Mouse (Mus musculus) c-Kit-positive CD71-negative TER-119-negative erythroid progenitor cells, embryonic 14.5 days (primary cell): Measurements from ENCODE around the gene Parvg.
A peak's percentile ranks its signal among the peaks of the same experiment; 100 is the strongest.
"Not testable (repeated sequence)": the region's sequence is repeated elsewhere in the genome, so short reads cannot be mapped to it uniquely, and the experiment has no call there.

Experiments
- DNase-seq: peaks from one replicate; pipeline ENCODE4 v3.0.0-alpha.2; 2013; ENCODE audit warnings: low read depth

The Parvg gene

DNA sequence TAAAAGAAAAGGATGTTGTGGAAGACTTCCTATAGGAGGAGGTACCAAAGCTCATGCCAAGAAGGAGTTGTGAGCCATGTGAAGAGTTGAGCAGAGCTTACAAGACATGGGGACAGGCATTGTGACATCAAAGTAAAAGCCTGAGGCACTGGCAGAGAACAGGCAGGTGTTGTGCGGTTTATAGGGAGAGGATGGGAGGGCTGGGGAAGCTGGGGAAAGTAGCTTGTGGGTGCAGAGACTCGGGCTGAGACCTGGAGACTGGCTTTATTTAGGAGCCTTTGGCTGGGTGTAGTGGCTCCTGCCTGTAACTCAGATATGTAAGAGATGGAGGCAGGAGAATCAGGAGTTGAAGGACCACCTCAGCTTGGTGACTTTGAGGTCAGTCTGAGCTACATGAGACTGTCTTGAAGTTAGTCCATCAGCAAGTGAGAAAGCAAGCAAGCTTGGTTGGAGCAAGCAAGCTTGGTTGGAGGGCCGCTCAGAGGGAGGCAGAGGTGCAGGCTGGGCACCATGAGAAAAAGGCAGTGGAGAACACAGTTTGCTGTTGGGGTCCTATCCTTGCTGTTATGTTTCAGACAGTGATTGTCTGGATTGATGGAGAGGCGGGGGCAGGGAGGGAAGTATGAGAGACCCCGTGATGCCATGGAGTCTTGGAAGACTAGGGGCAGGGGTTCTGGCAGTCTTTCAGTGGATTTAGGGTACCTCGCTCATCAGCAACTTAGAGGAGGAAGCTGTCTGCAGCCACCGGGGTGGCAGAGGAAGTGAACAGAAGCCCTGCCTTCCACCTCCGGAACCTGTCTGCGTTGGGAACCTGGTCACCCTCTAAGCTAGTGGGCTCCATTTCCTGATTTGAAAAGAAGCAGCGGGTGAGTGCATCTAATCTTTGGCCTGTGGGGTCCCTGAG, at the start of gene Parvg:
Parvg (plus strand) TSS at position 61 of the 904 bp plus-strand sequence.
- DNase-seq, result no peak

DNA sequence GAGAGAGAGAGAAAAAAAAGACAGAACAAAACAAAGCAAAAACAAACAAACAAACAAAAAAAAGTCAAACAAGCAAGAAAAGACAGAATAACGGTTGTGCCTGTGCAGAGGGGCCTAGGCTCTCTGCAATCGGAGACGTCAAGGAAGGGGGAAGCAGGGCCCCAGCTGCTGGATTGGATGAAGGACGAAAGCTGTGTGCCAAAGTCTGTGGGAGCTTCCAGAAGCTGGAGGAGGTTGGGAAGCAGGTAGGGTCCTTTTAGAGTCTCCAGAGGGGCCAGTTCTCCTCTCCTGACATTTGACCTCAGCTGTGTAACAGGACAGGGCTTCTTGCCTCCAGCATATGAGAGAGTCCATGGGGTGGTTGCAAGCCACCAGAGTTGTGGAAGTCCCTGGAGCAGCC, 47.8 kb upstream of the Parvg start:
- DNase-seq, result no peak

DNA sequence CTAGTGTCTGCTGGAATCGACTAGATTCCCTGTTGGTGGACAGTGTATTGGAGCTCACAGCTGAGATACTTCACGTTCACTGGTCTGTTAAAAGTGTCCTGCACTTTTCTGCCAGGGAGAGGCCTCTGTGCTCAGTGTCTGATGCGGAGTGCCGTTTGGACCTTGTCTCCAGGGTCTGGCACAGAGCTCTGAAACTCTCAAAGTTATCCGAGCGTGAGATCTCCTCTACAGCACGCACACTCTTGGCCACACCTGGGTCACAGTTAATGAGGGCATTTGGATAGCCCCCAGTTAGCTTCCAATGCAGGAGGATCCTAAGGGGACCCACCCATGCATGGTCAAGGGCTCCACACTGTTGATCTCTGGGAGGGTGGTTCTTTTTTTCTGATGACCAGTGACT, 45.7 kb upstream of the Parvg start:
- no peak for DNase-seq

DNA sequence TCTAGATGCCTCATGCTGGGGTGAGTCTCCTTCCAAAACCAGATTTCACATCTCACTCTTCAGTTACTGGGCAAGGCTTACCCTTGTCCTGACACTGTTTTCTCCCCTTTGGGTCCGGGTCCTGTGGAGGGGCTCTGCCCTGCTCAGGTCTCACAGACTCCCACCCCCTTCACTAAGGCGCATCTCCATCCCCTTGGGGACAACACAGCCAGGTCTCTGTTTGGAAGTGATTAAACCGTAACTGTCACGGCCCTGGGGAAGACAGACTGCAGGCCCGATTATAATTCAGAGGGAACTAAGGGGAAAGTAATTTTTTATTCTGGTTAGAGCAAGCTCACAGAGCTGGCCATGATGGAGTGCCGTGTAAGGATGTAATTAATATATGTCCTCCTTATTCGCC, 45.2 kb upstream of the Parvg start:
- DNase-seq, result no peak

GRCm38 (mm10) chr15:84280309-84280708, 43.5 kb upstream of the Parvg start:
- no peak for DNase-seq

GRCm38 (mm10) chr15:84280712-84281347, 43.0 kb upstream of the Parvg start:
- no peak for DNase-seq

DNA sequence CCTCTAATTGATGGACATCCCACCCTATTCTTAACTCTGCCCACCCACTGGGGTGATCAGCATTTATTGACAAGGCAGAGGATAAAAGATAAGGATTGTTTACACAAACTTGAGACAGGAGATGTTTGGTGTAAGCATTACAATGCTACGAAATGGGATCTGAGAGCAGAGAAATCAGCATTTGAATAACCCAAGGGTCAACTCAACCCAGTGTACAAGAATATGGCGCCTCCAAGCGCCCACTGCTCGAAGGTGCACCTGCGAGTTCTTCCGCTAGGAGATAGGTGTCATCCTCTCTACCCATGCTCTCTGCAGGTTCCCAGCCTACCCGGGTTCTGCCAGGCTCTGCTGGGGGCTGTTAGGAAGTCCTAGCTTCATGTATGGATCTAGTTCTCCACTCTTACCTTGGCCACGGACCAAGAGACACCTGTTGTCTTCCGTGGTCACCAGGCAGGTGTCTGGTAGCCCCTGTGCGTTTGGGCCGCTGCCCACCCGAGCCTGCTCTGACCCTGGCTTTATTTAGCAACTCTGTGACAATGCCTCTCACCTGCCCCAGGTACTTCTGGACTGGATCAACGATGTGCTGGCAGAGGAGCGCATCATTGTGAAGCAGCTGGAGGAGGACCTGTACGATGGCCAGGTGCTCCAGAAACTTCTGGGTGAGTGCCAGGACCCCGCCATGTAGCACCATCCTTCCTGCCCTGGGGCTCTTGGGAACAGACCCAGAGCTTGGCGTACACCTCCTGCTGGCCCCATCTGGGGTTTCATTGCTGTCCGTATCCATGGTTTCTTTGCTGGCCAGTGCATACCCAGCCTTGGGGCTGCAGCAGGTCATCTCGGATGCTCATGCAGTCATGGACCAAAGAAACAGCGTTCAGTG, 41.4 kb upstream of the Parvg start:
- DNase-seq, result no peak

DNA sequence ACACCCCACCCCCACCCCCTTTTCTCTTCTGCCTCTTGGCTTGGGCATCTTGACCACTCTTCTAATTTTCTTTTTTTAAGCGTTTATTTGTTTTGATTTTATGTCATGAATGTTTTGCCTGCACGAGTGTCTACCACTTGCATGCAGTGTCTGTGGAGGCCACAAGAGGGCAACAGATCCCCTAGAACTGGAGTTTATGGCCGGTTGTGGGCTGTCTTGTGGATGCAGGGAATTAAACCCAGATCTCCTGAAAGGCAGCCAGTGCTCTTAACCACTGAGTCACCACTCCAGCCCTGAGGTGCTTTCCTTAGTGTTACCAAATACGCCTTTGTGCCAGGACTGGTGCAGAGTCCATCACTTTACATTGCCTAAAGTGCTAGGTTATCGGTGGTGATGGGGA, 39.8 kb upstream of the Parvg start:
- DNase-seq, result peak; percentile 43

GRCm38 (mm10) chr15:84285453-84285852, 38.4 kb upstream of the Parvg start:
- no peak for DNase-seq

- DNase-seq, result not testable (repeated sequence)
Measured at GRCm38 (mm10) chr15:84288953-84289352, 34.9 kb upstream of the Parvg start.

- no peak for DNase-seq
Measured at GRCm38 (mm10) chr15:84291097-84291496, 32.7 kb upstream of the Parvg start.

DNA sequence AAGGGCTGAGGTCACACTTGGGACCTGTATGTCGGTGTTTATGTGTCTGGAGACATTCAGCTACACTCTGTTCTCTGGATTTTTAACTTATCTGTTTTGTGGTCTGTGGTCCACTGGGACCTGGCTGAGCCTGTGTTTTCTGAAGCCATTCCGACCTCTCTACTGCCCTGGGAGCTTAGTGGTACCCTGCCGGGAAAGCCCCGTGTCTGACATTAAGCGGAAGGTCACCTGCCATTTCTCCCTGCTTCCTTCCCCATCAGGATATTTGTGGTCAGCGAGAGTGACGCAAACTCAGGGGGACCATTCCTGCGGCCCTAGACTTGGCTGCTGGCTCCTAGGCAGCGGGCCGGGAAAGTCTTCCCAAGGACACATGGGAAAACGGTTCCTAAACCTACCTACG, 30.2 kb upstream of the Parvg start:
- DNase-seq, result no peak

GRCm38 (mm10) chr15:84294391-84294790, 29.4 kb upstream of the Parvg start:
- DNase-seq, result no peak

- no peak for DNase-seq
Measured at GRCm38 (mm10) chr15:84295225-84295624, 28.6 kb upstream of the Parvg start.

DNA sequence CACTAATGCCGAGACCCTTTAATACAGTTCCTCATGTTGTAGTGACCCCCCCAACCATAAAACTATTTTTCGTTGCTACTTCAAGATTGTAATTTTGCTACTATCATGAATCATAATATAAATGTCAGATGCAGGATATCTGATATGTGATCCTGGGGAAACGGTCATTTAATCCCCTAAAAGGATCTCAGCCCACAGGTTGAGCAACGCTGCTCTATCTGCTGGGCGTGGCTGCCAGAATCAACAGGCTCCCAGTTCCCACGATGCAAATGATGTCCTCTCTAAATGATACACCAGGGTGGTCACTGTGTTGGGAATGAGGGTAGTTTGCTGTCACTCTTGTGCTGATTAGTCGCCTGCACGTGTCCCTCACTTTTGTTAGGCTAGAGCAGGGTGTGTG, 26.4 kb upstream of the Parvg start:
- no peak for DNase-seq

DNA sequence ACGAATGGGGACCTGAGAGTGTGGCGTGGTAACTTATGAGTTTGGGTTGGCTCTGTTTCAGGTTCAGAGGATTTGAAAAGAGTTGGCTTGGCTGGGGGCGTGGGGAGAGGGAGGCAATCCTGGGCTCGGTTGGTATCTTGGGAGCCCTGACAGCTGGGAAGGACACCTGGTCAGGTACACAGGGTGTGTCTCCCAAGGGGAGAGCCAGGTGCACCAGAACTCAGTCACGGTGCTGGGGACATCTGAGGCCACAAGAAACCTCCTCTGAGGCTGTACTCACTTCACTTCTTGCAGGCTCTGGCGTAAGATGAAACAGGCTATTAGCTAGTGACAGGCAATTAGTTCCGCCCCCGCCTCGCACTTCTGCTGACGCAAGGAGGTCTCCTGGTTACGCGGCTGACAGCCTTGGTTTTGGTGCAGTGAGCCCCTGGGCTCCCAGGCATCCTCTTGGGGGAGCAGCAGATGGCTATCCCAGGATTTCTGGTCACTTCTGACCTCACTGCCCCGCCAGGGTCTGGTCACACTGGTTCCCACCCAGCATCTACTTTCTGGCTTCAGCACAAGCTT, 24.9 kb upstream of the Parvg start:
- no peak for DNase-seq

GRCm38 (mm10) chr15:84299662-84300333, 24.0 kb upstream of the Parvg start:
- DNase-seq, result no peak

GRCm38 (mm10) chr15:84300591-84300990, 23.2 kb upstream of the Parvg start:
- DNase-seq, result no peak

DNA sequence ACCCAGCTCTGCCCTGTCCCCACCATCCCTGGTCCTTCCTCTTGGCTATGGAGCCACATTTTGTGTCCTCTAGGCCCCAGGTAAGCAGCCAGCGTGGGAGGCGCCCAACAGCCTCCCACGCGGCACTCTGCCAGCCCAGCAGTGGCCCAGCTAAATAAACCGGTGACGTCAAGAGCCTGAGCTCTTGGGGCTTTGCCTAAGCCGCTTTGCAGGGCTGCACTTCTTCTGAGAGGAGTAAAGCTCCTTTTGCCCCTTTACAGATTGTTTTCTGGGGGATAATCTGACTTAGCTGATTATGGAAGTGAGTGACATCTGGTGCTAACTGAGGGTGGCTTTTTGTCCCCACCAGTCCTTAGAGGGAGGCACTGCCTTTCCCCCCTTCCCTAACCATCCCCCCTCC, 22.8 kb upstream of the Parvg start:
- DNase-seq, result no peak

DNA sequence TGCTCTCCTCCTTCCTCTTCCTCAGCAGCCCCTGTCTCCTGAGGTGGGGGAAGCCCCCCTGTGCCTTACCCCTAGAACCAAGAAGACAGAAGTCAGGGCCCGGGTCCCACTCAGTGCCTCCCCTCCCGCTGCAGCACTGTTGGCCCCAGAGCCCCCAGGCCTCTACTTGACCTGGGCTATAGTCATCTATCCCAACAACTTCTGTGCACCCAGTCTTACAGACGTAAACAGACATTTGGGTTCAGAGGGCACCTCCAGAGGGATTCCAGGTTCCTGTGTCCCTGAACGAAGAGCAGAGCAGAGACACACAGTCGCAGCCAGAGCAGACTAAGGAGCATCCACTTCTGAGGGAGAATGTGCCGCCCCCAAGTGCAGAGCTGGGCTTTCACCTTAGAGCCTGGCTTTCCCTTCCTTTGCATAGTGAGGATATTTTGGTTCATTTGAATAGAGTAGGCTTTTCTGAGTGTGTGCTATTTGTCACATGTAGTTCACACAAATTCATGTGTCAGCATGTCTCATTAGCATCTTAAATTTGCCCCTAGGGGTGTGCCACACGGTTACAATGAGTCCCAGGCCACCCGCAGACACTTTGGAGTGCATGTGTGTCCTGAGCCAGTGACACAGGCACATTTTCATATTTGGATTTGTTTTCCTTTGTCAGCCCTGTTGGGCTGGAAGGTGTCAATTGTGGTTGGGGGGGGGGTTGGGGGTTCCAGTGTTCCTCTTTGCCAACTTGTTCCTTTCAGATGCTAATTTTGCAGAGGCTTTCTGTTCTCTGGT, 22.0 kb upstream of the Parvg start:
- DNase-seq, result no peak

- no peak for DNase-seq
Measured at GRCm38 (mm10) chr15:84303264-84303663, 20.6 kb upstream of the Parvg start.
